Mouse (Mus musculus) spleen, adult 2 months (tissue): ENCODE results near the gene Srebf2.

Source experiments
- CTCF ChIP-seq: fragments of 200-500 bp; IDR thresholded peaks from 2 replicates; pipeline ENCODE4 v1.5.1; 2011; ENCODE audit warnings: mild to moderate bottlenecking, inconsistent platforms; ENCODE audit not compliant: insufficient read depth, insufficient read length, insufficient replicate concordance; ENCODE audit errors: extremely low read depth
- POLR2A ChIP-seq: fragments of 200-500 bp; IDR thresholded peaks from 2 replicates; pipeline ENCODE4 v1.6.1; 2011; ENCODE audit warnings: low read depth, low read length, inconsistent platforms

GRCm38 (mm10) chr15:82220003-82220675 is 73.2 kb downstream of the Srebf2 start:
- TF ChIP-seq POLR2A (no peak), CTCF (no peak)
